Mouse (Mus musculus) adrenal gland, postnatal 0 days (tissue): ENCODE measurements around the gene Abca7. TPM values are rescaled to one million over a fixed set of nuclear protein-coding genes. Genes with fewer than 3 reads are reported as not detected.

ENCODE experiments used
- polyA plus RNA-seq: library from polyadenylated mRNA; unstranded; fragments of >200 nt; fragmentation: Nextera tagmentation; extraction: Ambion mirVana; gene quantifications from 2 replicates; pipeline ENCODE4 v1.2.1, GENCODE M21; 2015

Gene Abca7
- 5.5 and 5.7 TPM in 2 replicates for polyA plus RNA-seq

GRCm38 (mm10) chr10:79996272-79997033, at the start of gene Abca7:
Gene Abca7 (plus strand): TSS chr10:79996494.

GRCm38 (mm10) chr10:79959847-79960601, 36.3 kb upstream of the Abca7 start, which contains the start of gene Wdr18:
Gene Wdr18 (plus strand): TSS chr10:79960152.

GRCm38 (mm10) chr10:79970415-79971182, 25.7 kb upstream of the Abca7 start, which contains the start of gene Grin3b:
Gene Grin3b (plus strand): TSS chr10:79970715.

GRCm38 (mm10) chr10:79984195-79984816, 12.0 kb upstream of the Abca7 start, which contains the start of gene Tmem259:
Gene Tmem259 (minus strand): TSS chr10:79984330.

GRCm38 (mm10) chr10:79988506-79989271, 7.6 kb upstream of the Abca7 start, which contains the start of gene Cnn2:
Gene Cnn2 (plus strand): TSS chr10:79988584.

GRCm38 (mm10) chr10:80016511-80016910, 20.2 kb downstream of the Abca7 start, which contains the start of gene Arhgap45:
Gene Arhgap45 (plus strand): TSS chr10:80016653.

GRCm38 (mm10) chr10:80039559-80039979, 43.3 kb downstream of the Abca7 start, which contains the start of gene Polr2e:
Gene Polr2e (minus strand): TSS chr10:80039795.

GRCm38 (mm10) chr10:80047041-80047565, 50.8 kb downstream of the Abca7 start, which contains the start of gene Gpx4:
Gene Gpx4 (plus strand): TSS chr10:80047166.

Other genes starting within 250 kb of the Abca7 start
- gene Polrmt, start 249.9 kb upstream of the Abca7 start, polyA plus RNA-seq: 16.6 and 29.3 TPM in 2 replicates
- gene Fgf22, start 241.4 kb upstream of the Abca7 start, polyA plus RNA-seq: 0.15 TPM in 1 of 2 replicates, not detected in the other
- gene Rnf126, start 229.5 kb upstream of the Abca7 start, polyA plus RNA-seq: 50.8 and 66.1 TPM in 2 replicates
- gene Fstl3, start 219.2 kb upstream of the Abca7 start, polyA plus RNA-seq: 10.9 and 12.6 TPM in 2 replicates
- 0.13 and 0.46 TPM in 2 replicates for gene Prss57, start 205.5 kb upstream of the Abca7 start, polyA plus RNA-seq
- gene Palm, start 202.9 kb upstream of the Abca7 start, polyA plus RNA-seq: 72.1 and 96.9 TPM in 2 replicates
- gene Misp, start 175.5 kb upstream of the Abca7 start, polyA plus RNA-seq: 1.1 TPM in 2 replicates
- gene Ptbp1, start 142.1 kb upstream of the Abca7 start, polyA plus RNA-seq: 85.9 and 118 TPM in 2 replicates
- 8.3 and 10.4 TPM in 2 replicates for gene Prtn3, start 122.0 kb upstream of the Abca7 start, polyA plus RNA-seq
- gene Plppr3, start 121.9 kb upstream of the Abca7 start, polyA plus RNA-seq: 21.3 and 54.6 TPM in 2 replicates
- 8.1 and 10.4 TPM in 2 replicates for gene Elane, start 110.2 kb upstream of the Abca7 start, polyA plus RNA-seq
- 0.96 and 5.3 TPM in 2 replicates for gene Cfd, start 105.6 kb upstream of the Abca7 start, polyA plus RNA-seq
- gene Med16, start 87.6 kb upstream of the Abca7 start, polyA plus RNA-seq: 28.5 and 37.7 TPM in 2 replicates
- gene Gm26602, start 85.6 kb upstream of the Abca7 start, polyA plus RNA-seq: 8.4 and 15.7 TPM in 2 replicates
- 0.77 and 1.0 TPM in 2 replicates for gene Kiss1r, start 79.5 kb upstream of the Abca7 start, polyA plus RNA-seq
- 81.3 and 98.1 TPM in 2 replicates for gene R3hdm4, start 75.3 kb upstream of the Abca7 start, polyA plus RNA-seq
- 1.7 and 2.8 TPM in 2 replicates for gene Arid3a, start 69.5 kb upstream of the Abca7 start, polyA plus RNA-seq
- gene Wdr18, start 36.3 kb upstream of the Abca7 start, polyA plus RNA-seq: 53.4 and 76.1 TPM in 2 replicates
- 0.11 and 0.16 TPM in 2 replicates for gene Grin3b, start 25.8 kb upstream of the Abca7 start, polyA plus RNA-seq
- gene Tmem259, start 12.2 kb upstream of the Abca7 start, polyA plus RNA-seq: 19.3 and 25.0 TPM in 2 replicates
- 57.9 and 65.3 TPM in 2 replicates for gene Cnn2, start 7.9 kb upstream of the Abca7 start, polyA plus RNA-seq
- gene Arhgap45, start 20.2 kb downstream of the Abca7 start, polyA plus RNA-seq: 4.9 and 6.0 TPM in 2 replicates
- 156 and 175 TPM in 2 replicates for gene Polr2e, start 43.3 kb downstream of the Abca7 start, polyA plus RNA-seq
- gene Gpx4, start 50.7 kb downstream of the Abca7 start, polyA plus RNA-seq: 1,645 and 2,206 TPM in 2 replicates
- 7.0 and 17.7 TPM in 2 replicates for gene Sbno2, start 109.1 kb downstream of the Abca7 start, polyA plus RNA-seq
- gene Stk11, start 119.3 kb downstream of the Abca7 start, polyA plus RNA-seq: 10.7 and 13.5 TPM in 2 replicates
- 381 and 502 TPM in 2 replicates for gene Atp5d, start 142.1 kb downstream of the Abca7 start, polyA plus RNA-seq
- 9.5 and 12.7 TPM in 2 replicates for gene Cbarp, start 144.3 kb downstream of the Abca7 start, polyA plus RNA-seq
- 9.1 and 14.6 TPM in 2 replicates for gene Midn, start 151.8 kb downstream of the Abca7 start, polyA plus RNA-seq
- 298 and 357 TPM in 2 replicates for gene Cirbp, start 169.5 kb downstream of the Abca7 start, polyA plus RNA-seq
- 23.0 and 26.5 TPM in 2 replicates for gene 1600002K03Rik, start 176.4 kb downstream of the Abca7 start, polyA plus RNA-seq
- 13.9 and 14.2 TPM in 2 replicates for gene Efna2, start 183.0 kb downstream of the Abca7 start, polyA plus RNA-seq
- 26.2 TPM in 2 replicates for gene Mum1, start 229.9 kb downstream of the Abca7 start, polyA plus RNA-seq